Mouse (Mus musculus): ENCODE measurements at regions not wholly inside any gene's neighbourhood (a gene's known extent, or its start where the extent isn't known, plus 50 kb on each side); places are given as distances from the start of the nearest gene placed in this dataset.

- no peak for ATAC-seq (replicated peaks; ENCODE audit: poor library complexity)
Observed at GRCm38 (mm10) chr3:50554150-50554549, 110.7 kb upstream of the Slc7a11 start.

- no peak for ATAC-seq (replicated peaks; ENCODE audit: poor library complexity)
Observed at GRCm38 (mm10) chr3:50548568-50548967, 105.2 kb upstream of the Slc7a11 start.

- no peak for ATAC-seq (replicated peaks; ENCODE audit: poor library complexity)
Observed at GRCm38 (mm10) chr3:50530654-50531053, 87.2 kb upstream of the Slc7a11 start.

- ATAC-seq (replicated peaks; ENCODE audit: poor library complexity): no peak
Observed at GRCm38 (mm10) chr3:50524006-50524405, 80.6 kb upstream of the Slc7a11 start.

- no peak for ATAC-seq (replicated peaks; ENCODE audit: poor library complexity)
Observed at GRCm38 (mm10) chr3:50507211-50507610, 63.8 kb upstream of the Slc7a11 start.
